Mouse (Mus musculus) CD4-positive, CD25-positive, alpha-beta regulatory T cell, adult 4 months (primary cell): Measurements from ENCODE around the gene Mrps26. TPM values are rescaled to one million over a fixed set of nuclear protein-coding genes. Genes with fewer than 3 reads are reported as not detected.
"Not testable (repeated sequence)": the region's sequence is repeated elsewhere in the genome, so short reads cannot be mapped to it uniquely, and the experiment has no call there.

Experiments
- ATAC-seq: one replicate; pipeline ENCODE4 v1.8.0; 2017
- polyA plus RNA-seq, 2 experiments: library from polyadenylated mRNA; unstranded; fragments of 100-300 nt; shearing (Covaris generic); gene quantifications; one replicate each; pipeline ENCODE4 v1.2.1; 2017

Gene Mrps26
- 10 to 100 TPM; 22.9 to 28.7 TPM for polyA plus RNA-seq

GRCm38 (mm10) chr2:130563212-130564055, at the start of gene Mrps26:
TSS of gene Mrps26 (plus strand) at chr2:130563742.
- ATAC-seq, result peak; percentile 99

DNA sequence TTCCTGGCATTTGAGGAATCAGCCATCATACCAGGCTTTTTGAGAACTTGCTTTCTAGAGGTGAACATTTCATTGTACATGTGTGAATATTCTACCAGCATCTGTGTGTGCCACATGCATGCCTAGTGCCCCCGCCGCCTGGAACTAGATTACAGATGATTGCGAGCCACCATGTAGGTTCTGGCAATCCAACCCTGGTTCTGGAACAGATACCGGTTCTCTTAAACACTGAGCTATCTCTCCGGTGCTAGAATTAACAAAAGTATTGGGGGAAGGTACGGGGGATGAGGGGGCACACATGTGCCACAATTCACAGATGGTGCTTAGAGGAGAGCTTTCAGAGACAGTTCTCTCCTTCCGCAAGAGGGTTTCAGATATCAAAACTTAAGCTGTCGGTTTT, 49.6 kb upstream of the Mrps26 start:
- ATAC-seq, result no peak

- no peak for ATAC-seq
These were observed 47.8 kb upstream of the Mrps26 start for GRCm38 (mm10) chr2:130515791-130516190.

DNA sequence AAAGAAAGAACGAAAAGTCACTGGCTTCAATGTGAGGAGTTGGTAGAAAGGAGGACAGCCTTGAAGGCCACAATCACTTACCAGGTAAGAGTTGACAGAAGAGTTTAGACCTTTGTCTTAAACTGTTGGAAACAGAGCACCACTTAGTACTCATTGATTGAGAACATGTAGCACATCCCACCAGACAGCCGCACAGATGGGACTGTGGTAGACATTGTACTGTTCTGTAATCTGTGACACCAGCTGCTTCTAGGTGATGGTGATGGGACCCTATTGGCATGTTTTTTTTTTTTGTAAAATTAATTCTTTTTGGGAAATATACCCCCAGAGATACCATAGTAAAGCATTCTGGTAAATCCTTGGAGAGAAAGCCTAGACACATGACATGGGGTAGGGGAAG, 41.6 kb upstream of the Mrps26 start:
- ATAC-seq, result no peak

DNA sequence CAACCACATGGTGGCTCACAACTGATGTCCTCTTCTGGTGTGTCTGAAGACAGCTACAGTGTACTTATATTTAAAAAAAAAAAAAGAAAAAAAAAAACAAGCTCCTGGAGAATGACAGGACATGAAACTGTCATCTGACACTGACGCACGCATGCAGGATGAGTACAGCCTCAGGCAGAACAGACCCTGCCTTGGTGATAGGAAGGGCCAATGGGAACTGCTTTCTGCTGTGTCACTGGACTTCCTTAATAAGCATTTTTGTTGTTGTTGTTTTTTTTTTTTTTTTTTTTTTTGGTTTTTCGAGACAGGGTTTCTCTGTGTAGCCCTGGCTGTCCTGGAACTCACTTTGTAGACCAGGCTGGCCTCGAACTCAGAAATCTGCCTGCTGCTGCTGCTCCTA, 38.1 kb upstream of the Mrps26 start:
- ATAC-seq, result not testable (repeated sequence)

DNA sequence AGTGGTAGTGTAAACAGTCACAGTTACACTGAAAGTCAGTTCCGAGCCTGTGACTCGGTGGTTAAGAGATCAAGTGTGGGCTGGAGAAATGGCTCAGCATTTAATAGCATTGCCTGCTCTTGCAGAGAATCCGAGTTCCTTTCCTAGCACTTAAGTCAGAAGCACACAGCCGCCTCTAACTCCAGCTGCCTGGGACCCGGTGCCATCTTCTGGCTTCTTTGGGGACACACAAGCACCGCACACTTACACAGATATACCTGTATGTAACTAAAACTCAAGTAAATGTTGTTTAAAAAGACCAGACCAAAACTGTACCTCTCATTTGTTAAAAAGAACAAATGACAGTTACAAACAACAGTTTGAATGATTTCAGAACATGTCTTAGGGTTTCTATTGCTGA, 35.1 kb upstream of the Mrps26 start:
- ATAC-seq, result no peak

GRCm38 (mm10) chr2:130529290-130529689, 34.3 kb upstream of the Mrps26 start:
- ATAC-seq, result no peak

DNA sequence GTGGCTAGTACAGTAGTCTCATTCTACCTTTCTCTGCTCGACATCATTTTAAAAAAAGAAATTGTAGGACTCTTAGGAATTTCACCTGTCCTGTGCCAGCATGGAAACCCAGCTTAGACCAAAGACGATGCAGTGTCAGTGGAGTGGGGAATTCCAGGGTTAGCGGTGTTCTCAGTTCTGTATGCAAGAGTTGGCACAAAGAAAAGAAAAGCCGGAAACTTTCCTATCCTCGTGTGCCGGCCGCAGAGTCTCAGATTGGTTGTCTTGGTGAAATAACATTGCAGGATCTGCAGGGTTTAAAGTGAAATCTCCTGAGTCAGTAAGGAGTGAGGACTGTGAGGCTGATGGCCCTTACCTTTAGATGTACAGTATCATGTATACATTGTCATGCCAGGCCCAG, 33.6 kb upstream of the Mrps26 start:
- ATAC-seq, result no peak

GRCm38 (mm10) chr2:130532201-130532600, 31.3 kb upstream of the Mrps26 start:
- ATAC-seq, result no peak

GRCm38 (mm10) chr2:130535017-130535416, 28.5 kb upstream of the Mrps26 start:
- ATAC-seq, result no peak

- no peak for ATAC-seq
These were observed 26.7 kb upstream of the Mrps26 start for GRCm38 (mm10) chr2:130536890-130537289.

DNA sequence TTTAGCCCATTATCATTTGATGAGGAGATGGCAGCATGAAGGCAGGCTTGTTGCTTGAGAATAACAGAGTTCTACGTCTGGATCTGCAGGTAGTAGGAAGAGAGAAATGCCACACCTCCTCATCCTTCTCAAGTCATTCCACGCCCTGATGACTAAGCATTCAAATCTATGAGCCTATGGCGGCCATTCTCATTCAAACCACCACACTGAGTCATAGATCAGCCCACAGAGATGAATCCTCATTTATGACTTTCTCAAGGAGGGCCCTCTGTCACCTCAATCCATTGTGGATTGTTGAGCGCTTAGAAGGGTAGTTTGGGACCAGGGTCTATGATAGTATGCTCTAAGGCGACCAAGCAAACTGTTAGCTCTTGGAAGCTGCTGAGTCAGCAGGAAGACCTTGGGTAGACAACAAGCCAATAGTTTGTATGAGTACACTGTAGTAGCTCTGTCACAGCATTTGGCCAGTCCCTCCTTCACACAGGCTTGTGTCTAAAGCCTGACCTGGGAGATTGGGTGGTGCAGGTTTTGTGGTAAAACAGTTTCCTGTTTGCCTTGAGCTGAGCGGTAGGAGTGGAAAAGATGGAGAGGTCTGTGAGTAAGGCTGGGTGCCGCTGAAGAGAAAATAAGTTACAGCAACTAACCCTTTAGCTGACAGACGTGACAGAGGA, 24.5 kb upstream of the Mrps26 start:
- peak; percentile 78 for ATAC-seq

DNA sequence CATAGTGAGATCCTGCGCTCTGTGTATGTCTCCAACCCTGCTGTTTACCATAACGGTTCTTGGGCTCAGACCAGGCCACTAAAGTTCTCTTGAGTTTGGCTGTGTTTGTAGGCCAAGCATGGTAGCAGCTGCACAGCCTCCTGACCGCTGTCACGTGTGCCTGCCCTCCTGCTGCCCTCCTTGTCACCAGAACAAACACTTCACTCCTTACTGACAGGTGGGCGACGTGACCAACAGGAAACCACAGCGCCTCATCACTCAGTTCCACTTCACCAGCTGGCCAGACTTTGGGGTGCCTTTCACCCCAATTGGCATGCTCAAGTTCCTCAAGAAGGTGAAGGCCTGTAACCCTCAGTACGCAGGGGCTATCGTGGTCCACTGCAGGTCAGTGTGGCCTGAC, 23.3 kb upstream of the Mrps26 start:
- ATAC-seq, result peak; percentile 13

- no peak for ATAC-seq
These were observed 16.6 kb upstream of the Mrps26 start for GRCm38 (mm10) chr2:130546957-130547356.

- no peak for ATAC-seq
These were observed 8.7 kb upstream of the Mrps26 start for GRCm38 (mm10) chr2:130554841-130555240.

GRCm38 (mm10) chr2:130556292-130556691, 7.2 kb upstream of the Mrps26 start:
- ATAC-seq, result no peak

DNA sequence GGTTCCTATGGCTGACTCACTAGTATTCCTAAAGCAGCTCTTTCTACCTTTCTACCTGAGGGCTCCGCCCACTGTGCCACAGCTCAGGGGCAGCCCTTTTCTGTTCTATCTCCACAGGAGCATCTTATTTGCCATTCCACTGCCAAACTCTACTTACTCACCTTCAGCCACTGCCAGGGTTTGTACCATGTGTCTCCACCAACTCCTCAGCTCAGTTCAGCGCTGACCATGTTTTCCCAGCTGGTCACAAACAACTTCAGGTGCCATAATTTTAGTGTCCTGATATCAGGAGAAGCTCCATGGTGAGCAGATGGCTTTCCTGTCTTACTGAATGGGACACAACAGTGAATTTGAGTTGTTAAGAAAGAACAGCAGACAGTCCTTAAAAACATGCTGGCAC, 6.1 kb upstream of the Mrps26 start:
- no peak for ATAC-seq

- ATAC-seq, result no peak
These were observed 5.5 kb upstream of the Mrps26 start for GRCm38 (mm10) chr2:130558015-130558414.

GRCm38 (mm10) chr2:130564063-130564462, 521 bp downstream of the Mrps26 start:
- no peak for ATAC-seq

DNA sequence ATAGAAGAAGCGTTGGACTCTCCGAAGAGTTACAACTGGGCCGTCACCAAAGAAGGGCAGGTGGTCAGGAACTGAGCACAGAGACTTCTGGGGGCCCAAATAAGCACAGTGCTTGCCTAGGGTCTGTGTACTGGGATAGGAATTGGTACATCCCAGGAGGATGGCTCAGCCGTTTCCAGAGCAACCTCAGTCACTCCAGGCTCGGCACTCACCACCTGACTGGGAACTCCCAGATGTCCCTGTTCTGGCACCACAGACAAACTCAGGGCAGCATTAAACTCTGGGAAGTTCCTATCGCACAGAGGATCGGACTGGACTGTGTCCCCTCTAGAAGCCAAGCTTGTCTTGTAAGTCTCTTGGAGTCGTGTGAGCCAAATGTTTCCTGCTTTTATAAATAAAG, 1.4 kb downstream of the Mrps26 start:
- ATAC-seq, result no peak

GRCm38 (mm10) chr2:130568921-130569320, 5.4 kb downstream of the Mrps26 start:
- no peak for ATAC-seq

GRCm38 (mm10) chr2:130569926-130570325, 6.4 kb downstream of the Mrps26 start:
- ATAC-seq, result no peak

DNA sequence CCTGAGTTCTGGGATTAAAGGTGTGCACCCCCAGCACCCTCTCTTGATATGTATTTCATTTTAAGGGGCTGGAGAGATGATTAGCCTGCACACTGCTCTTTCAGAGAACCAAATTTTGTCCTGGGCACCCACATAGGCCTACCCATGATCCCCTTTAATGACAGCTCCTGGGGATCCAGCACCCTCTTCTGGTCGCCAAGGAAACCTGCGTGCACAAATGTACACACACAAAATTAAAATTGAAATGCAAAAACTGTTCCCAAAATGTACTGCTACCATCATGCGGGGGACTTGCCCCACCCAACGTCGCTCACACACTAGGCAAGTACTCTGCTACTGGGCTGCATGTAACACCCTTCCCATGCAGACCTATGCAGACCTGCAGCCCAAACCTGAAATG, 11.4 kb downstream of the Mrps26 start:
- no peak for ATAC-seq

DNA sequence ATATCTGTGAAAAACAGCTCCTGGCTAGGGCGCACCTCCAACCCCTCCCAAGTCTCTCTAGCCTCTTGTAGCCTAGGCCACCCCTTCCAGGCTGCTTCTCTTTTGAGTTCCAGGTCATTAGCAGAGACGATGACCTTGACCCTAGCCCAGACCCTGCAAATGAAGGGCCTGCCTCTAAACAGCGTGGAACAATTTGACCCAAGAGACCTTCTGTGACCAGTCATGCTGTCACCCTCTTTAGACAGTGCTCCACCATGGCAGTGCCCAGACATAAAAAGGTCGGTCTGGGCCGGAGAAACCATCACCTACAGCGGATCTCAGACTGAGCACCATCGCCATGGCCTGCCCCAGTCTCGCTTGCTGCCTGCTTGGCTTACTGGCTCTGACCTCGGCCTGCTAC, 12.3 kb downstream of the Mrps26 start, which contains the start of gene Oxt:
TSS of gene Oxt (plus strand) at position 301 of the 400 bp plus-strand sequence.
- ATAC-seq, result no peak
